Mouse (Mus musculus) frontal cortex, adult 2 months (tissue): ENCODE results near the gene Sell. TPM values are rescaled to one million over a fixed set of nuclear protein-coding genes. Genes with fewer than 3 reads are reported as not detected.
A peak's percentile ranks its signal among the peaks of the same experiment; 100 is the strongest.
"Not testable (repeated sequence)": the region's sequence is repeated elsewhere in the genome, so short reads cannot be mapped to it uniquely, and the experiment has no call there.

Experiments used
- DNase-seq, 2 experiments: peaks; one replicate each; pipeline ENCODE4 v3.0.0; 2022; ENCODE audit warnings: low spot score in 1 of 2; ENCODE audit errors: extremely low spot score in 1 of 2
- polyA plus RNA-seq: library from polyadenylated mRNA; depleted of rRNA; stranded (reverse); fragments of >200 nt; gene quantifications from 2 replicates; pipeline ENCODE4 v1.2.3, GENCODE M21; 2012; rRNA removed

Gene Sell
- polyA plus RNA-seq, result 0.11 and 0.24 TPM in 2 replicates

DNA sequence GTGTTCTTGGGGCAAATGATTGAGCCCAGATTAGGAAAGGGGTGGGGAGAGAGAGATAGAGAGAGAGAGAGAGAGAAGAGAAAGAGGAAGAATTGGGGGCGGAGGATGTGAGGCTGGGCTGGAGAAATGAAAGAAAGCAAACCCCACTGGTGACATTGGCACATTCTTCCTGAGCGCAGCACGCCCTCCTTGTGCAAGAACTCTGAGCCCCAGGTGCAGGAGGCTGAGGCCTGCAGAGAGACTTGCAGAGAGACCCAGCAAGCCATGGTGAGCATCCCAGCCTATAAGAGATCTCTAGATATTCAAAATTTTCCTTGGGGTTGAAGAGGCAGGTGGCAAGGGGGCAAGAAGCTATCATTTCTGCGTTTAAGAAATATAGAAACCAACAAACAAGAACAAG, at the start of gene Sell:
Sell (plus strand) TSS at position 58 of the 400 bp plus-strand sequence.
- no peak for DNase-seq

DNA sequence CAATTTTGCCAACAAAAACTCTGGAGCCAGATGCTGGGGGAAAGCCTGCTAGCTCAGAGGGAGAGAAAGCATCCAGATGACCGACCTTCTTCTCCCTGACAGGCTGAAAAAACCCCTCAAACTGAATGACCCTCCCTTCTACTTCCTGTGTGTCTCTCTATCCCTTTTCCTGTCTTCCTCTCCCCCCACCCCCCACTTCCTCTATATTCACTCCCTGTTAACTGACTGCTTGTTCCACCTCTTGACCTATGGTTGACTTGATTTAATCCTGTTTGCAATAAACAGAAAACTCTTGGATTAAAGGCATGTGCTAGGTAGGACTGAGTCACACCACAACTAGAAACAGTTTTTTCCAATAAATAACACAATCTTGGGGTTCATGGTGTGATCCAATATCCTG, 47.2 kb upstream of the Sell start:
- no peak for DNase-seq

DNA sequence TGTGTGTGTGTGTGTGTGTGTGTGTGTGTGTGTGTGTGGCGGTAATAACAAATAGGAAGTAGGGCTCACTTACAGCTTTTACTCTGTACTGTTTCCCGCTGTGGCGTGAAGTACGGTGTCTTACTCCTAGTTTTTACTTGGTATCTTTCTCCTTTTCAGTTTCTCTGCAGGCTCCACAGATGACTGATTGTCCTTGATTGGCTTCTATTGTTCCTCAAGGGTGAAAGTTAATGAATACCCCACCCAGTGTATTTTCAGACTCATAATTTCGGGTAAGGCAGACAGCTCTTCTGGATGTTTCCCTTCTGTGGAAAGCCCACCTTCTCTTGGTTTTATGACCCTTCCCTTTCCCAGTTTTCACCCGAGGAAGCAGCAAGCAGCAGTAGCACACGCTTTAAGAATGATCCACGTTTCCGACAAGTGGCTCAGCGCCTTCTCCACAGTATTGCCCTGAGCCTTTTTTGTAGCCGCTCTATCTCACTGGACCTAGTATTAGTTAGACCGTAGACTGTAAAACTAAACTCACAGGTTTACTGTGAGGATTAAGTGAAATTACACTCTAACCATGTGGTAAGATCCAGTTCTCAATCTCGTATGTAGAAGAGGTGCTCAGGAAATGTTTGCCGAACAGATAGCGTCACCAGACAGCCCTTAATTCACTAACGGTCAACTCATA, 43.4 kb upstream of the Sell start:
- no peak for DNase-seq

DNA sequence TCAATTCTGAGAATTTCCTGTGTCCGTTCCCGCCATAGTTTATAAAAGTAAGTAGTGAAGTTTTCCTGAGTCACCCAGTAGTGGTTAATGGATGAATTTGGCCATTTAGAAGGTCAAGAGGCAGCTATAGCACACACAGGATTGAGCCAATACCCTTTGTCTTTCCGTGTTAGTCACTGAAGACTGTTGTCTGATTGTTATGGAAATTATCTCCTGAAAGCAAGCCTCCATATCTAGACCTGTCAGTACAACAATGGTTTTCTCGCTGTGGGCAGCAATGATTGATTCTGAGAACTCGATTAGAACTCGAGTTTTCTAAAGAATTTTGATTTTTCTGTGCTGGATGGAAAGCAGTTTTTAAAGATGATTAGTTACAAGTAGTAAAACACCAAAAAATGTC, 42.0 kb upstream of the Sell start:
- no peak for DNase-seq

DNA sequence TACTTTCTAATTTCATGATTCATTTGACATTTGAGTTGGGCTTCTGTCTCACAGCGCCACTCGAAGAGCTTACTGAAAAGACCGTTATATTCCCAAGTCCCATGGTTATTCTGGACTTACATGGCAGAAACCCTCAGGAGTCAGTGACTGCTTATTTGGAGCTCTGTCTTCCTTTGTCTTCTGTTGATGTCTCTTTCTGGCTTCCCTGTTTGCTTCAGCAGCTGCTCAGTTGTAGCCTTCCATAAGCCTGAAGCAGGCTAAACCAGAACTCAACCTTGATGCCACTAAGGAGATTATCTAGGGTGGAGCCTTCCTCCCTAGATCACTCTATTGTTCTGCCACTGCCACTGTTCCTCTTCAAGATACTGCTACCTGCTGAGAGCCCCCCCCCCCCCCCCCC, 41.0 kb upstream of the Sell start:
- not testable (repeated sequence) for DNase-seq

DNA sequence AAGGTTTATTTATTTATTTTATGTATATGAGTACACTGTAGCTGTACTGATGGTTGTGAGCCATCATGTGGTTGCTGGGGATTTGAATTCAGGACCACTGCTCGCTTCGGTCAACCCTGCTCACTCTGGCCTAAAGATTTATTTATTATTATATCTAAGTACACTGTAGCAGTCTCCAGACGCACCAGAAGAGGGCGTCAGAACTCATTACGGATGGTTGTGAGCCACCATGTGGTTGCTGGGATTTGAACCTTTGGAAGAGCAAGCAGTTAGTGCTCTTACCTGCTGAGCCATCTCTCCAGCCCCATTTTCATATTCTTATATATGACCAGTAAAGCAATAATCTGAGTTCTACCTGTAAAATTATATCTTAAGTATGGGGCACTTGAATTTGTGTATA, 39.7 kb upstream of the Sell start:
- not testable (repeated sequence) for DNase-seq

DNA sequence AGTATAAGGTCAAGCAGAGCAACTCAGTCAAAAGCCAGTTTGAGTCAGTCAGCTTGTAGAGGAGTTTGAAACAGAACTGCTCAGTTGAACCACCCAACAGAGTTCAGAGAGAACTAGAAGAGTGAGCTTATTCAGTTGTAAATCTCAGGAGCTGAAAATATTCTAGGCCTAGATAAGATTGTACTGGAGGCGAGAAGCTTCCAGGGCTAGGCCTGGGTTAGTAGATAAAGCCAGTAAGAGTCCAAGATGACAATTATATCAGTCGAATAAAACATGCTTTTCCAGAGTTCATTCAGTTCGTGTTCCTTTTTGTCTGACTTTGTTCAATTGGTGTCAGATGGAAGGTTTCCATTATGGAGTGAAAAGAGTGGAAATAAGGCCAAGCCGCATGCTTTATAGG, 36.1 kb upstream of the Sell start:
- DNase-seq, result no peak

DNA sequence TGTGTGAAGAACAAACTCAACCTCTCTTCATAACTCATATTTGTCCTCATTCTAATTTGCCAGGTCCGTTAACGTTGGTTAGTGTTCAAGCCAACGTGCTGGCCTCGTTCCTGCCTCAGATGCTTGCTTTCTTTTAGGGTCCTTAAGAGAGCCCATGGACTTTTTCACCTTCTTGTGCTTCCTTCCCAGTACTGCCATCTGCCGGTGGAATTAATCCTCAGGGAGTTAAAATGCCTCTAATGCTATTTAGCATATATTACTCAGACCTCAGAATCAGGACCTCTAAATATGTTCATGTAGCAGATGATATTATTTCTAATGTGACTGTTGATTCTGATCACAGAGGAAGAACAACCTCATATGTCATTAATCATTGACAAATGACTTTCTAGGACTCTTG, 34.4 kb upstream of the Sell start:
- peak in 1 of 2 experiments; percentile 27 for DNase-seq

DNA sequence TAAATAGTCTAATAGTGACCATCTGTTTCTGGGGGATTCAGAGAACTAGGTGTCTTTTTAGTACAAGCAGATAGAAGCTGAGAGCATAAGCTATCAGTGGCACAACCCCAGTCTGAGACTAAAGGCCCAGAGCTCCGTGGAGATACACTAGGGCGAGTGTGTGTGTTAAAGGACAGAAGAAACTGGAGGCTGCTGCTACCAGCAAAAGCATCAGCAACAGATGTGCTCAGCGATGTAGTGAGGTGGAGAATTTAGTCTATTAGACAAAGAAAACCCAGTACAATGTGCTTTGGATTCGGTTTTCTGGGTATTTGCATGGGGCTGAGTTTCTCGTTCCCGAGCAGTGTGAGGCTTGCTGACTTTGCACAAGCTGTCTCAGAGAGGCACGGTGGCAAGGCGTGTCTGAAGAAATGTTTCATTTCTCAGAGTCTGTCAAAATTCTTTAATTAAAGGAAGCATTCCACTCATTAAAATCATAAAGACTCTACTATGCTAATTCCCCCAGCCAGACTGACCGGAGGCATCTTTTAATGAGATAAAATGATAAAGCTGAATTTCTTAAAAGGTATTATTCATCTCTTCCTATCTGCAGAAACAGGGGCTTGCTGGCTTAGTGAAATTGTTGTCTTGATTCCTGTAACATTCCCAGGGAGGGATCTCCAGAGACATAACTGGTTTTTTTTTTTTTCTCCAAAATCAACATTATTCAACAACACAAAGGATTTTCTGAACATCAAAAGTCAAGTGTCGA, 21.2 kb upstream of the Sell start:
- DNase-seq, result no peak

DNA sequence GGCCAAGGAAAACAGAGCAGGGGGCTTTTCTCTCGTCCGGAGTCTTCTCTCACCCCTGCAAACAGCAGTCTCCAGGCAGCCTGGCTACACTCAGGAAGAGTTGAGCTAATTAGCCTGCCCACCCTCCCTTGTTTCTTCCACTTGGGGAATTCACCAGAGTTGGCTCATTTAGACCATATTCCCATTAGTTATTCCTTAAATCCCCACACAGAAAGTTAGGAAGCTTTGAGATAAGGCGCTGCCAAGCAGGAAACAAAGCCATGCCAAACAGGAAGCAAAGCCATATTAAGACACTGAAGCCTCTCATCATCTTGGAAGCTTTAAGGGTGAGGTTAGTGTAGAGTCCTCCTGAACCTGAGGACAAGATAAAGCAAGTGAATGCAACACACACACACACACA, 18.2 kb upstream of the Sell start:
- no peak for DNase-seq

DNA sequence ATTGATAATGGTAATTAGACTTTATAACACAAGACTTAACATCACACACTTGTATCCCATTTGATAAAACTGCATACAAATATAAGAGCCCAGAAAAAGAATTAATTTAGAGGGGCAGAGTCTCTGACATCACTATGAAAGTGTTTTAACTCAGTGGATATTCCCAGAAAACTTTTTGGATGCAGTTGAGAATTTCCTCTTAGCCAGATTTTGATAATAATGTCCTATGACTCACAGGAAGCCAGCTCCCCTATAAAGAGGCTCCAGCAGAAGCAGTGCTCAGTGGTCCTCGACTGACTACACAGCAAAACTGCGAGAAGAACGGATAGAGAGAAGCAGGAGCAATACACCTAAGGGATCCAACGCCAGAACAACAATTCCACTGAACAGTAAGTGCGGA, 13.8 kb upstream of the Sell start, which contains the start of gene Sele:
Sele (plus strand) TSS at position 301 of the 400 bp plus-strand sequence.
- DNase-seq, result no peak

DNA sequence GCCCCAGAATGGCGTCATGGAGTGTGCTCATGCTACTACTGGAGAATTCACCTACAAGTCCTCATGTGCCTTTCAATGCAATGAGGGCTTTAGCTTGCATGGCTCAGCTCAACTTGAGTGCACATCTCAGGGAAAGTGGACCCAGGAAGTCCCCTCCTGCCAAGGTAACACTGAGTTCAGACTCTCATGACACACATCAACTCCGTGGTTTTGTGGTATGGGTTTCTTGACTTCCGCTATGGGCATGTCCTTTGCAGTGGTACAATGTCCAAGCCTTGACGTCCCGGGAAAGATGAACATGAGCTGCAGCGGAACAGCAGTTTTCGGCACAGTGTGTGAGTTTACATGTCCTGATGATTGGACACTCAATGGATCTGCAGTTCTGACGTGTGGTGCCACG, 8.2 kb upstream of the Sell start:
- DNase-seq, result no peak

DNA sequence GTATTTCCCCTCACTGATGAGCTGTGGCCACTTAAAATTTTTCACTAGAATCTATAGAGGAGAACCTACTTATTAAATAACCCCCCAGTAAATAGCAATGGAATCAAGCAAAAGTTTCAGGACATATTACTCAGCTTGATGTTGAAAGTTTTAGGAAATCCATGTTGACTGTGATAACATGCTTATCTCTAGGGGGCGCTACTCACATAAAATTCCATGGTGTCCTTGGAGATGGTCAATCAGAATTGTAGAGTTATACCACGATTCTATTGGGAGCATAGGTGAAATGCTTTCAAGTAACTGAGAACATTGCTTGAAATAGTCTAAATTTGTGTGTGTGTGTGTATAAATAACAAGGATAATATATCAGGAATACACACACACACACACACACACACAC, 7.0 kb upstream of the Sell start:
- peak in 1 of 2 experiments; percentile 1 for DNase-seq

DNA sequence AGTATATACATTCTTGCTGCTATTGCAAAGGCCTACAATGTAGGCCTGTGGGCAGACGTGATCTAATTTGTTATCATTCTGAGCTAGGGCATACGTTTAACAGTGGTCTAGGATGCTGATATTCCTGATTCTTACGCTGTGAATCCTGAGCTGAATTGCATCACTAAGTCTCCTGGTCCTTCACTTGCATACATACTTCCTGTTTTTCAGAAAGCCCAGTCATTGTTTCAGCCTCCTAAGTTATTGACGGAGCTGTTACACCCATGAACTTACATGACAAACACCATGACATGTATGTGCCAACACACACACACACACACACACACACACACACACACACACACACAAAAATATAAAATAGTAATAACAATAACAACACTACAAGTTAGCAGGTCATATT, 1.7 kb upstream of the Sell start:
- DNase-seq, result no peak

DNA sequence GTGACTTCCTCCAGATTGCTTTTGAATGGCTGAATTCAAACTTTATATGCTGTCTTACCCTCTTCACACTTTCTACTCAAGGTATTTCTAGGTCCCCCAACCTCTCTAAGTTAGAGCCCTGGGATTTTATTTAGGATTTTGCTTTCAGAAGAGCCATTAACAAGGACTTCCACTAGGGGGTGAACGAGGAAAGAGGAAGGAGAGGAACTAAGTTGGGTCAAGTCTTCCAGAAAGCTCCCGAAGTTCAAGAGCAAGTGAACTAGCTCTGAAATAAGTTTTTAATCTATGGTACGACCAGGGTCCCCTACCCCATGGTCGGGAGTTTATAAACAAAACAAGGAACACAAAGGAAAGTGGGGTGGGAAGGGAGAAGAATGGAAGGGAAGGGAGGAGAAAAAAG, 504 bp upstream of the Sell start:
- DNase-seq, result peak in 1 of 2 experiments; percentile 30

DNA sequence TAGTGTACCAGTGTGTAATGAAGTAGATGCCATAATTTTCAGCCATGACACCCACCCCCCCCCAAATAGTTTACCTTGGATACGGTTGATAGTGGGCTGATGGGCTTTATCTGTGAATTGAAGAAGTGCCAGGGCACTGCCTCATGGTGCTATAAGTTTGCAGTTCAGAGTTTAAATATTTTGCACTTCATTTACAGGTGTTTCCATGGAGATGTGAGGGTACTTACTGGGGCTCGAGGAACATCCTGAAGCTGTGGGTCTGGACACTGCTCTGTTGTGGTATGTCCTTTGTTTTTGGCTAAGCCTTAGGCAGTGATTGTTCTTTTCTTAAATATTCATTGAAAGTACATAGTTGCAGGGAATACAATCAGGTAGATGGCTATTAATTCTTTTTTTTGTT, 1.1 kb downstream of the Sell start:
- DNase-seq, result no peak

DNA sequence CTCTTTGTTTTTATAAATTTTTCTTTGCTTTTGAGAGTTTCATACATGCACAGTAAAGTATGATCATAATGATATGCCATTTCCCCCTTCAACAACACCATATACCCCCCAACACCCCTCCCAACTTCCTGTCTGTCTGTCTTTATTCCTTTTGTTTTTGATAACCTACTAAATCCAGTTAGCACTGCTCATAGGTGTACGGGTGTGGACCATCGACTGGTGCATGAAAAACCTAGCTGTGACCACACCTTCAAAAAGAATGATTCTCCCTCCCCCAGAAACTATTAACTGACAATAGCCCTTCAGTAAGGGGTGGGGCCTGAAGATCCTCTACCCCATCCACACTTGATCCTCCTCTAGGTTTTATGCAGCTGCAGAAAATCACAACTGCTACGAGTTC, 2.0 kb downstream of the Sell start:
- DNase-seq, result no peak

DNA sequence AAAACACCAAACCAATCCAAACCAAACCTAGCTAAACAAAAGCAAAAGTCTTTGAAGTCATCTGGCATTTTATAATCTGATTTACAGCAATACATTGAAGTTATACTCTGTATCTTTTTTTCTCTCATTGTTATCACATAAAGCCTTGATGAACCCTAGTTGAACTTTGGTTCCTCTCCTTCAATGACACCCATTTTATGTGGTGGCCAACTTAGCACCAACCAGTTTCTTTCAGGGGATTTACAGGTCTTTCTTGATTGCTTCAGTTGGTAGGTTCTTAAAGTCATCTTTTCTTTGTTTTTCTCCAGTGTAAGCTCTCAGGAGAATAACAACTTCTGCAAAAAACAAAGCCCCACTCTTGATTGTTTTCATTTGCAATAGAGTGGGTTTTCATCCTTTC, 7.5 kb downstream of the Sell start:
- no peak for DNase-seq

DNA sequence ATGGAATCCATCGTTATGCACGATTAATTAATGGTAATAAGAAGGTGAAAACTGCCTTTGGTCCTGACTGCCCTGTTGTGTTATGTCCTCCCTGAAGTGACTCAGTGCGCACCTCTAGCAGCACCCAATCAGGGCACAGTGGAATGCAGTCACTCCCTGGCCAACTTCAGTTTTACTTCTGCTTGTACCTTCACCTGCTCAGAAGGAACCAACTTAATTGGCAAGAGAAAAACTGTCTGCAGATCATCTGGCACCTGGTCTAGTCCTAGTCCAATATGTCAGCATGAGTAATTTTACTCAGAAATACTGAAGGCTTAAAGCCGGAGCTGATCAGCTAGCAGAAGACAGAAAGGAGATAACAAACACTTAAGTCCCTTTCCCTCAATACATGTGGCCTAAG, 8.7 kb downstream of the Sell start:
- DNase-seq, result no peak

DNA sequence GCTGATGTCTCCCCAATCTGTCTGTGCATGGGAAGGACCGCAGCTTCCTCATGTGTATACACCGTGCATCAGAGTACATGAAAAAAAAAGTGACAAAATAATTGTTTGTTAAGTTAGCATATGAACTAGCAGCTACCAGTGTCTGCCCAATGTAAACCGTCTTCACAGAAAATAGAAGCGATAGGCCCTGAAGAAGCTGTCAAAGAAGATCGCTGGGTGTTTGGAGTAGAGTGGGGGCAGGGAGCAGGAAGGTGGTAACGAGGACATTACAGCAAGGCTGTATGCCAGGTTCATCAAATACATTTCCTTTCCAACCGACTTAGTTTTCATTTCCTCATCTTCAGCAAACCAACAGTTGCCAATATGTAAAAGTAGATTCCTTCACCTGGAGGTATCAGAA, 9.3 kb downstream of the Sell start:
- no peak for DNase-seq

DNA sequence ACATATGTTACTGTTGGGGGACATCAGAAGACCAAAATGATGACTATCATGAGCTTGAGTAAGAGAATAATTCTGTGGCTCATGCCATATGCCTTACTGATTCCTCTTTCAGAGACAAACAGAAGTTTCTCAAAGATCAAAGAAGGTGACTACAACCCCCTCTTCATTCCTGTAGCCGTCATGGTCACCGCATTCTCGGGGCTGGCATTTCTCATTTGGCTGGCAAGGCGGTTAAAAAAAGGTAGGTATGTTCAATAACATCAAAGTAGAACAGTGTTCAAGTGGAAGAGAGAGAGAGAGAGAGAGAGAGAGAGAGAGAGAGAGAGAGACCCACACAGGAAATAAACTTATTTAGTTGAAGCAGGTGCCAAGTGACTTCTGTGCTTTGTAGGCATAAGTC, 10.2 kb downstream of the Sell start:
- DNase-seq, result no peak

DNA sequence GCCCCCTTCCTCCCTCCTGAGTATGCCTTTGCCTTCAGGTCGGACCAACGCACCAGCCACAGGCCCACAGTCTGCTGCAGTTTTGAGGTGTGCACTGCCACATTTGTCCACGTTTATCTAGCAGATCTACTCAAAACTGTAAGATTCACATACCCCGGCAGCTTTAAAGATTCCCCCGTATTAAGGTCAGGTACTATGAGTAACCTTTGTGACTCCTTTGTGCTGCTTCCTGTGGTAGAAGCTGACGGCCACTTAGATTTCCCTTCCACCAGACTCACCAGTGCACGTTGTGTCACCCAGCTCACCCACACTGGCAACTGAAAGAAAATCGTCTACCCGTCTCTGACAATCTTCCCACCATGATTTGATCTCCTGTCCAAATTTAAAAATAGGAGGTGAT, 11.3 kb downstream of the Sell start:
- DNase-seq, result no peak
